Mouse (Mus musculus) lung, postnatal 0 days (tissue): ENCODE results near the gene Mxra7. TPM values are rescaled to one million over a fixed set of nuclear protein-coding genes. Genes with fewer than 3 reads are reported as not detected.
A peak's percentile ranks its signal among the peaks of the same experiment; 100 is the strongest.

Experiments
- ATAC-seq: fragments of 200-750 bp; cut with Nextera tagmentation; 2 replicates; pipeline ENCODE4 v1.8.0; 2017; ENCODE audit warnings: moderate library complexity
- DNase-seq: peaks from one replicate; pipeline ENCODE4 v3.0.0-alpha.2; 2016; ENCODE audit warnings: low spot score
- H3K27ac ChIP-seq: fragments of 300-500 bp; sonication (generic); 2 replicates; pipeline ENCODE4 v1.5.1; 2014; ENCODE audit warnings: antibody characterized with exemption, mild to moderate bottlenecking, low read length, mixed read lengths
- H3K27me3 ChIP-seq: fragments of 300-500 bp; sonication (generic); replicated peaks from 2 replicates; pipeline ENCODE4 v1.6.1; 2014; ENCODE audit warnings: low read length, mixed read lengths; ENCODE audit not compliant: insufficient read depth
- H3K36me3 ChIP-seq: fragments of 300-500 bp; sonication (generic); 2 replicates; pipeline ENCODE4 v1.6.1; 2014; ENCODE audit warnings: low read length, mixed read lengths; ENCODE audit not compliant: insufficient read depth
- H3K4me1 ChIP-seq: fragments of 300-500 bp; sonication (generic); 2 replicates; pipeline ENCODE4 v1.6.1; 2014; ENCODE audit warnings: antibody characterized with exemption, low read depth, low read length, mixed read lengths; ENCODE audit not compliant: insufficient read depth
- H3K4me2 ChIP-seq: fragments of 300-500 bp; sonication (generic); replicated peaks from 2 replicates; pipeline ENCODE4 v1.6.1; 2014; ENCODE audit warnings: low read depth, mild to moderate bottlenecking, low read length, moderate library complexity, mixed read lengths
- H3K4me3 ChIP-seq: fragments of 300-500 bp; sonication (generic); 2 replicates; pipeline ENCODE4 v1.5.1; 2014; ENCODE audit warnings: low read depth, low read length
- H3K9ac ChIP-seq: fragments of 300-500 bp; sonication (generic); replicated peaks from 2 replicates; pipeline ENCODE4 v1.6.1; 2014; ENCODE audit warnings: low read depth, mild to moderate bottlenecking
- H3K9me3 ChIP-seq: fragments of 300-500 bp; sonication (generic); 2 replicates; pipeline ENCODE4 v1.6.1; 2016; ENCODE audit warnings: low read length, mixed read lengths
- CTCF ChIP-seq: IDR thresholded peaks from 2 replicates; pipeline ENCODE4 v1.5.1; 2016; ENCODE audit warnings: antibody characterized with exemption, mild to moderate bottlenecking
- EP300 ChIP-seq: IDR thresholded peaks from 2 replicates; pipeline ENCODE4 v1.6.1; 2016; ENCODE audit warnings: antibody characterized with exemption, mild to moderate bottlenecking, control low read depth
- WGBS: fragments of 180-500 bp; shearing (Covaris S2); extraction: QIAGEN DNeasy Blood & Tissue Kit; methylation state at CpG from one replicate; pipeline ENCODE4 v1.1.7; 2014; 5-methylcytosine and 5-hydroxymethylcytosine counted together
- polyA plus RNA-seq: library from polyadenylated mRNA; unstranded; fragments of >200 nt; fragmentation: Nextera tagmentation; extraction: Ambion mirVana; gene quantifications from 2 replicates; pipeline ENCODE4 v1.2.1, GENCODE M21; 2015

The Mxra7 gene
- polyA plus RNA-seq, 1 experiment from 2014 or later = 34.6 TPM

- 48% methylated on average over 13 of the region's 13 CpGs for WGBS
- ATAC-seq (peak; percentile 71), DNase-seq (peak; percentile 84)
- no peaks in the 10 kb centered on the region for H3K36me3 ChIP-seq
- peak overlapping the region; percentile 75 for H3K27ac ChIP-seq
- no peak overlapping the region for H3K4me2 ChIP-seq
- H3K4me3 ChIP-seq = no peak overlapping the region
- H3K27me3 ChIP-seq = no peaks in the 10 kb centered on the region
- no peaks in the 10 kb centered on the region for H3K9me3 ChIP-seq
- no peak overlapping the region for H3K9ac ChIP-seq
- H3K4me1 ChIP-seq = no peaks in the 10 kb centered on the region; the same call in 1 of the 2 replicates
- TF ChIP-seq CTCF = no peak
- TF ChIP-seq EP300 = peak; percentile 65
Observed at GRCm38 (mm10) chr11:116821057-116821940, 6.5 kb downstream of the Mxra7 start.

GRCm38 (mm10) chr11:116819932-116820593 lies 7.8 kb downstream of the Mxra7 start:
- H3K4me2 ChIP-seq = no peak overlapping the region
- TF ChIP-seq EP300 (no peak), CTCF (no peak)
- H3K27ac ChIP-seq = no peak overlapping the region
- DNase-seq (no peak), ATAC-seq (no peak)
- no peaks in the 10 kb centered on the region; the same call in 1 of the 2 replicates for H3K4me1 ChIP-seq
- 74% methylated on average over 5 of the region's 5 CpGs for WGBS
- no peaks in the 10 kb centered on the region for H3K36me3 ChIP-seq
- no peak overlapping the region for H3K9ac ChIP-seq
- no peak overlapping the region for H3K4me3 ChIP-seq
- no peaks in the 10 kb centered on the region for H3K9me3 ChIP-seq
- H3K27me3 ChIP-seq = no peaks in the 10 kb centered on the region

- no peak overlapping the region for H3K27ac ChIP-seq
- H3K36me3 ChIP-seq = no peaks in the 10 kb centered on the region
- TF ChIP-seq CTCF (no peak), EP300 (no peak)
- no peak for DNase-seq
- no peaks in the 10 kb centered on the region for H3K27me3 ChIP-seq
- no peak for ATAC-seq
- H3K9me3 ChIP-seq = no peaks in the 10 kb centered on the region
- WGBS = 51% methylated on average over 8 of the region's 8 CpGs
- no peak overlapping the region for H3K4me3 ChIP-seq
- H3K9ac ChIP-seq = no peak overlapping the region
- H3K4me2 ChIP-seq = no peak overlapping the region
- peaks cover 5% of the 10 kb centered on the region for H3K4me1 ChIP-seq
Observed at GRCm38 (mm10) chr11:116818722-116819121, 9.1 kb downstream of the Mxra7 start.

- ATAC-seq (no peak), DNase-seq (no peak)
- TF ChIP-seq EP300 = no peak
- TF ChIP-seq CTCF = no peak
- no peak overlapping the region for H3K4me2 ChIP-seq
- 98% methylated on average over 5 of the region's 5 CpGs for WGBS
- H3K4me3 ChIP-seq = no peak overlapping the region
- H3K4me1 ChIP-seq = peaks cover 15% of the 10 kb centered on the region
- H3K36me3 ChIP-seq = no peaks in the 10 kb centered on the region
- no peaks in the 10 kb centered on the region for H3K9me3 ChIP-seq
- no peak overlapping the region for H3K27ac ChIP-seq
- no peaks in the 10 kb centered on the region for H3K27me3 ChIP-seq
- H3K9ac ChIP-seq = no peak overlapping the region
Observed at GRCm38 (mm10) chr11:116817567-116817966, 10.3 kb downstream of the Mxra7 start.

GRCm38 (mm10) chr11:116816769-116817168 lies 11.1 kb downstream of the Mxra7 start:
- no peak overlapping the region for H3K4me3 ChIP-seq
- no peak overlapping the region for H3K9ac ChIP-seq
- no peak overlapping the region for H3K4me2 ChIP-seq
- H3K36me3 ChIP-seq = no peaks in the 10 kb centered on the region
- no peaks in the 10 kb centered on the region for H3K27me3 ChIP-seq
- H3K4me1 ChIP-seq = peaks cover 19% of the 10 kb centered on the region
- DNase-seq = peak; percentile 72
- TF ChIP-seq CTCF (peak; percentile 13; the same call in 1 of the 2 replicates), EP300 (no peak)
- H3K27ac ChIP-seq = no peak overlapping the region
- peak; percentile 20; the same call in 1 of the 2 replicates for ATAC-seq
- 65% methylated on average over 5 of the region's 5 CpGs for WGBS
- H3K9me3 ChIP-seq = no peaks in the 10 kb centered on the region

- Histone ChIP-seq H3K4me3 (no peak overlapping the region), H3K9me3 (no peaks in the 10 kb centered on the region), H3K27ac (peak overlapping the region; percentile 89), H3K4me2 (0 out of 2 replicates have a peak overlapping the region, but pooled peaks have one; percentile 3), H3K4me1 (peaks cover 22% of the 10 kb centered on the region), H3K36me3 (no peaks in the 10 kb centered on the region), H3K27me3 (no peaks in the 10 kb centered on the region), H3K9ac (no peak overlapping the region)
- DNase-seq = no peak
- TF ChIP-seq CTCF = no peak
- TF ChIP-seq EP300 = no peak
- WGBS = 36% methylated on average over 7 of the region's 7 CpGs
- ATAC-seq = no peak
Observed at GRCm38 (mm10) chr11:116814884-116815415, 12.9 kb downstream of the Mxra7 start.
